Comparison of ENCODE assay signal across 11 mouse cellular contexts in the genomic region with DNA sequence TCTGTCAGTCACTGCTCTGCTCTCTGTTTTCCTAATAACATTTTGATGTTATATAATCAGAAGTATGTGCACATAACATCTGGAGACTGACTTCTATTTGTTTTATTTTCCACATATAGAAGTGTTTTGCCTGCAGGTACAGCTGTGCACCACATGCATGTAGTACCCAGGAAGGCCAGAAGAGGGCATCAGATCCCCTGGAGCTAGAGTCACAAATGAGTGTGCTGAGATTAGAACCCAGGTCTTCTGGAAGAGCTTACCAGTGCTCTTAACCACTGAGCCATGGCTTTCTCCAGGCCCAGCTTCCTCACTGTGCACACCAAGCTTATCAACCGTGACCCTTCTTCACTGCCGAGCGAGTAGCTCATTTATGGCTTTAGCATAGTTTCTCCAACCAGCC. TPM values are rescaled to one million over a fixed set of nuclear protein-coding genes. Genes with fewer than 3 reads are reported as not detected.
A peak's percentile ranks its signal among the peaks of the same experiment; 100 is the strongest.
DNase-seq lines count a peak whose midpoint lies in the region; ATAC-seq and TF ChIP-seq lines count a peak whose summit lies in the region.
"Had no signal": no experiment of that assay in that cellular context is flagged by ENCODE, and none has a peak within 500 bp of the region (broad histone marks: within the 10 kb centered on the region; RNA-seq: fewer than 3 reads in every experiment).

No protein-coding gene starts in this region.

- peak; percentile 63 for TF ChIP-seq CTCF in liver, adult 2 months (IDR thresholded peaks at IDR 0.05; ENCODE audit: low read depth, low read length)

- no peaks in the 10 kb centered on the region; the same call in 1 of the 2 replicates for H3K27me3 ChIP-seq in liver, adult 2 months (ENCODE audit: control insufficient read depth, insufficient read depth, low read length)
- H3K27me3 ChIP-seq in liver, embryonic 11.5 days (replicated peaks; ENCODE audit: control insufficient read depth, insufficient read depth, low read length): peaks cover 3% of the 10 kb centered on the region
- H3K27me3 ChIP-seq in forebrain, embryonic 15.5 days: peaks cover 12% of the 10 kb centered on the region; the same call in 1 of the 2 replicates
- peaks cover 24% of the 10 kb centered on the region for H3K27me3 ChIP-seq in forebrain, embryonic 13.5 days

- no peak for ATAC-seq in liver, embryonic 11.5 days (replicated peaks; ENCODE audit: low FRiP score)
- peak; percentile 35; the same call in 1 of the 2 replicates for ATAC-seq in megakaryocyte, adult 5-6 weeks (ENCODE audit: poor library complexity, severe bottlenecking)
- no peak for ATAC-seq in forebrain, embryonic 15.5 days (replicated peaks)
- ATAC-seq in forebrain, embryonic 13.5 days: no peak

- no peak overlapping the region for H3K9ac ChIP-seq in liver, adult 2 months (ENCODE audit: low read depth, low read length)
- no peak overlapping the region for H3K9ac ChIP-seq in liver, embryonic 11.5 days (ENCODE audit: low read depth, low read length)
- H3K9ac ChIP-seq in forebrain, embryonic 15.5 days (replicated peaks): no peak overlapping the region
- no peak overlapping the region for H3K9ac ChIP-seq in forebrain, embryonic 13.5 days
- H3K9ac ChIP-seq: midbrain, embryonic 12.5 days had no signal

- H3K4me3 ChIP-seq in liver, adult 2 months (ENCODE audit: insufficient read depth, low read depth, low read length): no peak overlapping the region
- H3K4me3 ChIP-seq in liver, embryonic 11.5 days (ENCODE audit: low read depth, low read length): no peak overlapping the region
- H3K4me3 ChIP-seq in forebrain, embryonic 15.5 days: no peak overlapping the region
- no peak overlapping the region for H3K4me3 ChIP-seq in forebrain, embryonic 13.5 days
- H3K4me3 ChIP-seq: erythroblast, embryonic 14.5 days; midbrain, embryonic 12.5 days had no signal

- H3K4me1 ChIP-seq in liver, adult 2 months (ENCODE audit: control insufficient read depth, insufficient read depth, low read length): no peaks in the 10 kb centered on the region
- no peaks in the 10 kb centered on the region for H3K4me1 ChIP-seq in liver, embryonic 11.5 days (replicated peaks; ENCODE audit: control insufficient read depth, insufficient read depth, low read length)
- H3K4me1 ChIP-seq in forebrain, embryonic 15.5 days: no peaks in the 10 kb centered on the region
- H3K4me1 ChIP-seq in forebrain, embryonic 13.5 days: no peaks in the 10 kb centered on the region
- H3K4me1 ChIP-seq: midbrain, embryonic 12.5 days had no signal

- no peak for TF ChIP-seq POLR2A in liver, adult 2 months (IDR thresholded peaks at IDR 0.05; ENCODE audit: extremely low read depth, insufficient read depth, low read length)

- no peak overlapping the region for H3K4me2 ChIP-seq in liver, embryonic 11.5 days
- no peak overlapping the region for H3K4me2 ChIP-seq in forebrain, embryonic 15.5 days (replicated peaks)
- no peak overlapping the region for H3K4me2 ChIP-seq in forebrain, embryonic 13.5 days
- H3K4me2 ChIP-seq: midbrain, embryonic 12.5 days had no signal

- peak; percentile 25 for DNase-seq in adrenal gland, postnatal 25 days
- DNase-seq in adrenal gland, adult 2 months: no peak
- DNase-seq in liver, adult 2 months (ENCODE audit: extremely low read depth, low read depth, low spot score): peak; percentile 20
- DNase-seq in liver, embryonic 11.5 days (ENCODE audit: low spot score): no peak
- peak; percentile 77 for DNase-seq in ZHBTc4 (ENCODE audit: low read depth, low spot score)

- H3K36me3 ChIP-seq in liver, adult 2 months (ENCODE audit: control insufficient read depth, insufficient read depth, low read length): no peaks in the 10 kb centered on the region
- H3K36me3 ChIP-seq in liver, embryonic 11.5 days (ENCODE audit: control insufficient read depth, insufficient read depth, low read length): no peaks in the 10 kb centered on the region
- H3K36me3 ChIP-seq in forebrain, embryonic 15.5 days: no peaks in the 10 kb centered on the region
- no peaks in the 10 kb centered on the region for H3K36me3 ChIP-seq in forebrain, embryonic 13.5 days (ENCODE audit: poor library complexity, severe bottlenecking)
- H3K36me3 ChIP-seq: midbrain, embryonic 12.5 days had no signal

- no peaks in the 10 kb centered on the region for H3K9me3 ChIP-seq in liver, embryonic 11.5 days (ENCODE audit: control insufficient read depth, low read length)
- H3K9me3 ChIP-seq in forebrain, embryonic 15.5 days: no peaks in the 10 kb centered on the region
- no peaks in the 10 kb centered on the region for H3K9me3 ChIP-seq in forebrain, embryonic 13.5 days (replicated peaks)
- H3K9me3 ChIP-seq: midbrain, embryonic 12.5 days had no signal

- 92% methylated on average over 3 of the region's 3 CpGs for WGBS in liver, adult 2 months
- 84% methylated on average over 3 of the region's 3 CpGs for WGBS in liver, embryonic 11.5 days
- 93% methylated on average over 3 of the region's 3 CpGs for WGBS in forebrain, embryonic 15.5 days
- WGBS in forebrain, embryonic 13.5 days: 94% methylated on average over 3 of the region's 3 CpGs

- H3K27ac ChIP-seq in liver, adult 2 months (replicated peaks; ENCODE audit: insufficient read depth, low read depth, low read length): no peak overlapping the region
- H3K27ac ChIP-seq in liver, embryonic 11.5 days (ENCODE audit: low read depth, low read length): no peak overlapping the region
- no peak overlapping the region for H3K27ac ChIP-seq in forebrain, embryonic 15.5 days (replicated peaks)
- H3K27ac ChIP-seq in forebrain, embryonic 13.5 days: no peak overlapping the region
- H3K27ac ChIP-seq: midbrain, embryonic 12.5 days had no signal

- H3K79me2 ChIP-seq in liver, adult 2 months (ENCODE audit: control insufficient read depth, insufficient read depth, low read length): no peaks in the 10 kb centered on the region

RNA-seq across cellular contexts. Expression of a gene that starts 14.3 kb away (rescaled TPM):
- not detected in 2 replicates for total RNA-seq in adrenal gland, postnatal 25 days (2021)
- not detected for total RNA-seq in adrenal gland, adult 2 months (2021)
- polyA plus RNA-seq in adrenal gland, adult 2 months (2012; rRNA removed): not detected in 2 replicates
- not detected in 2 replicates for total RNA-seq in liver, adult 2 months (2014; rRNA removed)
- polyA plus RNA-seq in liver, adult 2 months (2012; rRNA removed): not detected in 2 replicates
- not detected in 2 replicates for polyA plus RNA-seq in liver, embryonic 11.5 days (2014; fragmentation: Nextera tagmentation; extraction: Ambion mirVana)
- total RNA-seq in megakaryocyte, adult 5-6 weeks (2015): not detected in 2 replicates
- not detected in 2 replicates for total RNA-seq in megakaryocyte, adult 5-6 weeks (2017)
- 0.43 and 0.53 TPM in 2 replicates for polyA plus RNA-seq in forebrain, embryonic 15.5 days (2015; fragmentation: Nextera tagmentation; extraction: Ambion mirVana)
- polyA plus RNA-seq in forebrain, embryonic 13.5 days (2015; fragmentation: Nextera tagmentation; extraction: Ambion mirVana): 0.19 TPM in 1 of 2 replicates, not detected in the other
- total RNA-seq: ES-E14 had no signal
- polyA plus RNA-seq: erythroblast, embryonic 14.5 days; midbrain, embryonic 12.5 days had no signal

RNA-seq across cellular contexts. Expression of a gene that starts 17.4 kb away (rescaled TPM):
- total RNA-seq in adrenal gland, postnatal 25 days (2021): not detected in 2 replicates
- total RNA-seq in adrenal gland, adult 2 months (2021): not detected
- polyA plus RNA-seq in adrenal gland, adult 2 months (2012; rRNA removed): not detected in 2 replicates
- not detected in 2 replicates for total RNA-seq in liver, adult 2 months (2014; rRNA removed)
- not detected in 2 replicates for polyA plus RNA-seq in liver, adult 2 months (2012; rRNA removed)
- polyA plus RNA-seq in liver, embryonic 11.5 days (2014; fragmentation: Nextera tagmentation; extraction: Ambion mirVana): not detected in 2 replicates
- not detected in 2 replicates for total RNA-seq in megakaryocyte, adult 5-6 weeks (2015)
- not detected in 2 replicates for total RNA-seq in megakaryocyte, adult 5-6 weeks (2017)
- polyA plus RNA-seq in forebrain, embryonic 15.5 days (2015; fragmentation: Nextera tagmentation; extraction: Ambion mirVana): 0.14 and 0.15 TPM in 2 replicates
- polyA plus RNA-seq in forebrain, embryonic 13.5 days (2015; fragmentation: Nextera tagmentation; extraction: Ambion mirVana): 0.19 TPM in 1 of 2 replicates, not detected in the other
- polyA plus RNA-seq: erythroblast, embryonic 14.5 days had no signal

RNA-seq across cellular contexts. Expression of a gene that starts 34.0 kb away (rescaled TPM):
- total RNA-seq in adrenal gland, postnatal 25 days (2021): 0.30 TPM in 1 of 2 replicates, not detected in the other
- total RNA-seq in adrenal gland, adult 2 months (2021): not detected
- polyA plus RNA-seq in adrenal gland, adult 2 months (2012; rRNA removed): 0.06 TPM in 1 of 2 replicates, not detected in the other
- not detected in 2 replicates for total RNA-seq in liver, adult 2 months (2014; rRNA removed)
- polyA plus RNA-seq in liver, adult 2 months (2012; rRNA removed): not detected in 2 replicates
- 0.18 TPM in 1 of 2 replicates, not detected in the other for polyA plus RNA-seq in liver, embryonic 11.5 days (2014; fragmentation: Nextera tagmentation; extraction: Ambion mirVana)
- total RNA-seq in megakaryocyte, adult 5-6 weeks (2015): not detected in 2 replicates
- not detected in 2 replicates for total RNA-seq in megakaryocyte, adult 5-6 weeks (2017)
- polyA plus RNA-seq in forebrain, embryonic 15.5 days (2015; fragmentation: Nextera tagmentation; extraction: Ambion mirVana): 0.19 and 0.24 TPM in 2 replicates
- 0.13 and 0.28 TPM in 2 replicates for polyA plus RNA-seq in forebrain, embryonic 13.5 days (2015; fragmentation: Nextera tagmentation; extraction: Ambion mirVana)
- polyA plus RNA-seq: erythroblast, embryonic 14.5 days; midbrain, embryonic 12.5 days had no signal

RNA-seq across cellular contexts. Expression of a gene that starts 47.1 kb away (rescaled TPM):
- 108 and 125 TPM in 2 replicates for total RNA-seq in adrenal gland, postnatal 25 days (2021)
- 100 to 1,000 TPM; 181 to 195 TPM for total RNA-seq in adrenal gland, adult 2 months (2021)
- 148 and 156 TPM in 2 replicates for polyA plus RNA-seq in adrenal gland, adult 2 months (2012; rRNA removed)
- total RNA-seq in liver, adult 2 months (2014; rRNA removed): 30.0 and 37.7 TPM in 2 replicates
- polyA plus RNA-seq in liver, adult 2 months (2012; rRNA removed): 98.1 and 114 TPM in 2 replicates
- polyA plus RNA-seq in liver, embryonic 11.5 days (2014; fragmentation: Nextera tagmentation; extraction: Ambion mirVana): 69.8 and 77.3 TPM in 2 replicates
- total RNA-seq in megakaryocyte, adult 5-6 weeks (2015): 58.9 and 59.1 TPM in 2 replicates
- total RNA-seq in megakaryocyte, adult 5-6 weeks (2017): 38.2 and 44.0 TPM in 2 replicates
- polyA plus RNA-seq in forebrain, embryonic 15.5 days (2015; fragmentation: Nextera tagmentation; extraction: Ambion mirVana): 76.7 and 79.8 TPM in 2 replicates
- polyA plus RNA-seq in forebrain, embryonic 13.5 days (2015; fragmentation: Nextera tagmentation; extraction: Ambion mirVana): 66.0 and 77.5 TPM in 2 replicates

RNA-seq across cellular contexts. Expression of a gene that starts 50.8 kb away (rescaled TPM):
- not detected in 2 replicates for total RNA-seq in adrenal gland, postnatal 25 days (2021)
- not detected for total RNA-seq in adrenal gland, adult 2 months (2021)
- polyA plus RNA-seq in adrenal gland, adult 2 months (2012; rRNA removed): 0.10 TPM in 1 of 2 replicates, not detected in the other
- total RNA-seq in liver, adult 2 months (2014; rRNA removed): 3.4 and 3.7 TPM in 2 replicates
- 0.93 and 1.1 TPM in 2 replicates for polyA plus RNA-seq in liver, adult 2 months (2012; rRNA removed)
- polyA plus RNA-seq in liver, embryonic 11.5 days (2014; fragmentation: Nextera tagmentation; extraction: Ambion mirVana): not detected in 2 replicates
- not detected in 2 replicates for total RNA-seq in megakaryocyte, adult 5-6 weeks (2015)
- total RNA-seq in megakaryocyte, adult 5-6 weeks (2017): not detected in 2 replicates
- polyA plus RNA-seq in forebrain, embryonic 15.5 days (2015; fragmentation: Nextera tagmentation; extraction: Ambion mirVana): not detected in 2 replicates
- not detected in 2 replicates for polyA plus RNA-seq in forebrain, embryonic 13.5 days (2015; fragmentation: Nextera tagmentation; extraction: Ambion mirVana)
- total RNA-seq: ES-E14 had no signal
- polyA plus RNA-seq: erythroblast, embryonic 14.5 days; midbrain, embryonic 12.5 days had no signal

Comparison
In these comparisons a context has a peak if more than half of its experiments do, and no peak if none do; other contexts are left out.
1. DNase-seq: peak in adrenal gland, postnatal 25 days (single experiment), liver, adult 2 months (single experiment) and ZHBTc4 (single experiment); none in adrenal gland, adult 2 months (single experiment) and liver, embryonic 11.5 days (single experiment).